Mouse (Mus musculus): ENCODE results near the gene Rin1. TPM values are rescaled to one million over a fixed set of nuclear protein-coding genes. Genes with fewer than 3 reads are reported as not detected.

Rin1 gene
- polyA plus RNA-seq, 2 experiments = 2.6 to 4.9 TPM

GRCm38 (mm10) chr19:5073028-5073427, 22.7 kb downstream of the Rin1 start:
- Histone ChIP-seq H3K9me3 (ENCODE audit: control insufficient read depth, low read length) (no peaks in the 10 kb centered on the region), H3K4me2 (replicated peaks; ENCODE audit: low read depth, low read length, severe bottlenecking) (peak overlapping the region; percentile 94), H3K4me3 (replicated peaks; ENCODE audit: low read length) (peak overlapping the region; percentile 64), H3K27ac (replicated peaks; ENCODE audit: low read depth, low read length) (peak overlapping the region; percentile 96; the same call in 1 of the 2 replicates), H3K4me1 (ENCODE audit: control insufficient read depth, insufficient read depth, low read length) (peaks cover 30% of the 10 kb centered on the region), H3K27me3 (ENCODE audit: control insufficient read depth, insufficient read depth, low read length) (no peaks in the 10 kb centered on the region), H3K36me3 (ENCODE audit: control insufficient read depth, insufficient read depth, low read length) (no peaks in the 10 kb centered on the region), H3K9ac (ENCODE audit: low read depth, low read length, severe bottlenecking) (no peak overlapping the region)
- peak; percentile 37; the same call in 1 of the 2 replicates for ATAC-seq (ENCODE audit: low FRiP score, low read depth)
- under 1% methylated on average over 15 of the region's 15 CpGs for WGBS
- no peak for TF ChIP-seq POLR2A (IDR thresholded peaks at IDR 0.05; ENCODE audit: borderline replicate concordance, extremely low read depth, insufficient read depth, insufficient read length)
- DNase-seq (ENCODE audit: low spot score) = peak; percentile 87

DNA sequence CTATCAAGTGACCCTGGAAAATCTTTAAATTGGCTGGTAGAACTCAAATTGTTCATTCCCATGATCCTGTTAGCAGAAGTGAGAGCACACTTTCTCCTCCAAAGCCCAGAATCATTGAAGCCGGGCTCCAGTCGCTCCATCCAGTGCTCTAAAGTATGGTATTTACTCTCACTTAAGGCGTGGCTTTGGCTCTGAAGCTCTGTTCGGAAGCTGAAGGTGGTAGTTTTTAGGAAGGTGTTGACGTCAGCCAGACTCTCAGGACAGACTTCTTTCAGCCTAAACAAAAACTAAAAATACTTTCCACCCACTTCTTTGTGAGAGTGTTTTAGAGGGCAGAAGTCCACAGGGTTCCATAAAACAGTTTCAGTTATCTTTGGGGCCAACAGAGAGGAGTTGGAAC, 23.2 kb downstream of the Rin1 start:
- Histone ChIP-seq H3K36me3 (ENCODE audit: control insufficient read depth, insufficient read depth, low read length) (no peaks in the 10 kb centered on the region), H3K9ac (ENCODE audit: low read depth, low read length, severe bottlenecking) (no peak overlapping the region), H3K9me3 (ENCODE audit: control insufficient read depth, low read length) (no peaks in the 10 kb centered on the region), H3K27ac (replicated peaks; ENCODE audit: low read depth, low read length) (no peak overlapping the region), H3K27me3 (ENCODE audit: control insufficient read depth, insufficient read depth, low read length) (no peaks in the 10 kb centered on the region), H3K4me2 (replicated peaks; ENCODE audit: low read depth, low read length, severe bottlenecking) (no peak overlapping the region), H3K4me3 (replicated peaks; ENCODE audit: low read length) (no peak overlapping the region), H3K4me1 (ENCODE audit: control insufficient read depth, insufficient read depth, low read length) (peaks cover 30% of the 10 kb centered on the region)
- no peak for TF ChIP-seq POLR2A (IDR thresholded peaks at IDR 0.05; ENCODE audit: borderline replicate concordance, extremely low read depth, insufficient read depth, insufficient read length)
- DNase-seq (ENCODE audit: low spot score) = no peak
- 41% methylated on average over 5 of the region's 5 CpGs for WGBS
- no peak for ATAC-seq (ENCODE audit: low FRiP score, low read depth)

- H3K27me3 ChIP-seq (ENCODE audit: control insufficient read depth, insufficient read depth, low read length) = peaks cover 35% of the 10 kb centered on the region
- WGBS = 85% methylated on average over 1 of the region's 1 CpGs
- no peak overlapping the region for H3K9ac ChIP-seq (ENCODE audit: low read depth, low read length, severe bottlenecking)
- no peak for TF ChIP-seq POLR2A (IDR thresholded peaks at IDR 0.05; ENCODE audit: borderline replicate concordance, extremely low read depth, insufficient read depth, insufficient read length)
- H3K4me1 ChIP-seq (ENCODE audit: control insufficient read depth, insufficient read depth, low read length) = no peaks in the 10 kb centered on the region
- H3K27ac ChIP-seq (replicated peaks; ENCODE audit: low read depth, low read length) = no peak overlapping the region
- ATAC-seq (ENCODE audit: low FRiP score, low read depth) = no peak
- DNase-seq (ENCODE audit: low spot score) = no peak
- H3K36me3 ChIP-seq (ENCODE audit: control insufficient read depth, insufficient read depth, low read length) = no peaks in the 10 kb centered on the region
- no peak overlapping the region for H3K4me2 ChIP-seq (replicated peaks; ENCODE audit: low read depth, low read length, severe bottlenecking)
- no peaks in the 10 kb centered on the region for H3K9me3 ChIP-seq (ENCODE audit: control insufficient read depth, low read length)
- no peak overlapping the region for H3K4me3 ChIP-seq (replicated peaks; ENCODE audit: low read length)
Measured at GRCm38 (mm10) chr19:5079279-5079678, 29.0 kb downstream of the Rin1 start.

- H3K27ac ChIP-seq (replicated peaks; ENCODE audit: low read depth, low read length) = no peak overlapping the region
- ATAC-seq (ENCODE audit: low FRiP score, low read depth) = no peak
- TF ChIP-seq POLR2A (IDR thresholded peaks at IDR 0.05; ENCODE audit: borderline replicate concordance, extremely low read depth, insufficient read depth, insufficient read length) = no peak
- H3K9ac ChIP-seq (ENCODE audit: low read depth, low read length, severe bottlenecking) = no peak overlapping the region; the same call in 1 of the 2 replicates
- DNase-seq (ENCODE audit: low spot score) = no peak
- H3K4me2 ChIP-seq (replicated peaks; ENCODE audit: low read depth, low read length, severe bottlenecking) = no peak overlapping the region
- no peaks in the 10 kb centered on the region for H3K9me3 ChIP-seq (ENCODE audit: control insufficient read depth, low read length)
- H3K36me3 ChIP-seq (ENCODE audit: control insufficient read depth, insufficient read depth, low read length) = no peaks in the 10 kb centered on the region
- no peaks in the 10 kb centered on the region for H3K4me1 ChIP-seq (ENCODE audit: control insufficient read depth, insufficient read depth, low read length)
- 65% methylated on average over 18 of the region's 18 CpGs for WGBS
- no peak overlapping the region for H3K4me3 ChIP-seq (replicated peaks; ENCODE audit: low read length)
- H3K27me3 ChIP-seq (ENCODE audit: control insufficient read depth, insufficient read depth, low read length) = peaks cover 58% of the 10 kb centered on the region
Measured at GRCm38 (mm10) chr19:5082005-5082404, 31.7 kb downstream of the Rin1 start.

DNA sequence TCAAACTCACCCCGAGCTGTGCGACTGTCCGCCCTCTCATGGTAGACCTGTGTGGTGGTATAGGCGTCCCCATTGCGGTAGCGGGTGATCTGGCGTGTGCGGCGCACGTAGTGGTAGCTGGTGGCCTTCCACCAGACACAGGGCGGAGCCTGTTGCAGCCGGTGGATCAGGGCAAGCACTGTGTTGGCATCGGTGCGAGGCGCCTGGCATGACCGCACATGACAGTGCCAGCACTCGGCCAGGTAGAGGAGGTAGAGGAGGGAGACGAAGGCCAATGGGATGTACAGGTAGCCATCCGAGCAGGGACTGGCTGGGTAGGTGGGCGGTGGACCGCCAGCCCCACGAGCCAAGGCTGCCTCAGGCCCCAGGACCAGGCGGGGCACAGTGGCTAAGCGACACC, 32.3 kb downstream of the Rin1 start:
- WGBS = 70% methylated on average over 22 of the region's 24 CpGs
- no peaks in the 10 kb centered on the region for H3K36me3 ChIP-seq (ENCODE audit: control insufficient read depth, insufficient read depth, low read length)
- no peaks in the 10 kb centered on the region for H3K9me3 ChIP-seq (ENCODE audit: control insufficient read depth, low read length)
- no peak for DNase-seq (ENCODE audit: low spot score)
- peaks cover 58% of the 10 kb centered on the region for H3K27me3 ChIP-seq (ENCODE audit: control insufficient read depth, insufficient read depth, low read length)
- no peak for ATAC-seq (ENCODE audit: low FRiP score, low read depth)
- H3K27ac ChIP-seq (replicated peaks; ENCODE audit: low read depth, low read length) = no peak overlapping the region
- no peak overlapping the region for H3K9ac ChIP-seq (ENCODE audit: low read depth, low read length, severe bottlenecking)
- TF ChIP-seq POLR2A (IDR thresholded peaks at IDR 0.05; ENCODE audit: borderline replicate concordance, extremely low read depth, insufficient read depth, insufficient read length) = no peak
- H3K4me3 ChIP-seq (replicated peaks; ENCODE audit: low read length) = no peak overlapping the region
- peaks cover 4% of the 10 kb centered on the region for H3K4me1 ChIP-seq (ENCODE audit: control insufficient read depth, insufficient read depth, low read length)
- H3K4me2 ChIP-seq (replicated peaks; ENCODE audit: low read depth, low read length, severe bottlenecking) = no peak overlapping the region
